Mouse (Mus musculus): ENCODE measurements at regions not wholly inside any gene's neighbourhood (a gene's known extent, or its start where the extent isn't known, plus 50 kb on each side); places are given as distances from the start of the nearest gene placed in this dataset.

DNA sequence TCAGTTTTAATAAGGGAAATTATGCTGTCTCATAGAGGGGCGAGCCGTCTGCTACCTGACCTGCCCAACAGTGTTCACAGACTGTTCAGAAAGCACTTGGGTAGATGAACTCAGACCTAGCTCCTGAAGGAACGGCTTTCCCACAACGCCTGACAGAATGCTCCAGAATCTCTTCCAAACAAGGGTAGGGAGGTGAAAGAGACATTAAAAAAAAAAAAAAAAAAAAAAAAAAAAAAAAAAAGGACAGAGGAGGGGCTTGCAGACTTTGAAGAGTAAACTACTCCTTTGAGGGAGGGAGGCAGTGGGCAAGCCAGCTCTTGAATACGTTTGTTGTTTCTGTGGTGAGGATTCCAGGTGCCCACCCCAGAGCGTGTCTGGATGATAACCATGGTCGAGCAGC, 81.6 kb downstream of the Cpn2 start:
- WGBS, result 52% methylated on average over 7 of the region's 7 CpGs
- no peak overlapping the region for H3K4me2 ChIP-seq (replicated peaks; ENCODE audit: low read depth, low read length)
- DNase-seq (ENCODE audit: low spot score) (no peak), ATAC-seq (ENCODE audit: low FRiP score) (no peak)
- no peaks in the 10 kb centered on the region for H3K36me3 ChIP-seq (ENCODE audit: control insufficient read depth, insufficient read depth, low read length)
- no peak overlapping the region for H3K4me3 ChIP-seq (ENCODE audit: low read depth, low read length)
- no peak overlapping the region for H3K27ac ChIP-seq (ENCODE audit: low read depth, low read length)
- no peaks in the 10 kb centered on the region for H3K9me3 ChIP-seq (ENCODE audit: control insufficient read depth, low read length)
- H3K27me3 ChIP-seq (ENCODE audit: control insufficient read depth, insufficient read depth, low read length), result peaks cover 55% of the 10 kb centered on the region
- no peak overlapping the region for H3K9ac ChIP-seq (ENCODE audit: low read depth, low read length)
- peaks cover 4% of the 10 kb centered on the region; the same call in 1 of the 2 replicates for H3K4me1 ChIP-seq (replicated peaks; ENCODE audit: control insufficient read depth, insufficient read depth, low read length)

DNA sequence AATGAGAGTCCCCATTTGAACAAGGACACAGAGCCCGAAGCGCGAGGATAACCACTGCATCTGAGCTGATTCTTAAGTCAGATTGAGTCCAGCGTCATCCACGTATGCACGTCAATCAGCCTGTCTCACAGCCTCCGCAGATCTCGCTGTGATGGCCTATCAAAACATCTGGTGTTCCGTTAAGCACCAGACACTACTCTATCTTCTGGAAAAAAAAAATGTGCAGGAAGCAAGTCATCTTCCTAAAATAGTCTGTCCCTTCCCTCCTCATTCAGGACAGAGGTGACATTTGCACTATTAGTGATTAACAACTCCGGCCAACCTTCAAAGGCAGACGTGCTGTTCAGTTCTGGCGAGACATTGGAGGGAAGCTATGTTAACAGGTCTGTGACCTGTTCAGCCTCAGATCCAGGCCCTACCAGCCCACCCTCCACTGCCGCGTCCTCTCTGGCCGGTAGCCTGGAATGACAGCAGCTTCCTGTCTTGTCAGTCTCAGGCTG, 81.0 kb downstream of the Cpn2 start:
- Histone ChIP-seq H3K9me3 (ENCODE audit: control insufficient read depth, low read length) (no peaks in the 10 kb centered on the region), H3K4me1 (replicated peaks; ENCODE audit: control insufficient read depth, insufficient read depth, low read length) (peaks cover 4% of the 10 kb centered on the region; the same call in 1 of the 2 replicates), H3K4me2 (replicated peaks; ENCODE audit: low read depth, low read length) (no peak overlapping the region), H3K27ac (ENCODE audit: low read depth, low read length) (no peak overlapping the region), H3K36me3 (ENCODE audit: control insufficient read depth, insufficient read depth, low read length) (no peaks in the 10 kb centered on the region), H3K27me3 (ENCODE audit: control insufficient read depth, insufficient read depth, low read length) (peaks cover 58% of the 10 kb centered on the region), H3K9ac (ENCODE audit: low read depth, low read length) (no peak overlapping the region), H3K4me3 (ENCODE audit: low read depth, low read length) (no peak overlapping the region)
- DNase-seq (ENCODE audit: low spot score), result no peak
- ATAC-seq (ENCODE audit: low FRiP score), result no peak
- WGBS, result 57% methylated on average over 15 of the region's 15 CpGs

DNA sequence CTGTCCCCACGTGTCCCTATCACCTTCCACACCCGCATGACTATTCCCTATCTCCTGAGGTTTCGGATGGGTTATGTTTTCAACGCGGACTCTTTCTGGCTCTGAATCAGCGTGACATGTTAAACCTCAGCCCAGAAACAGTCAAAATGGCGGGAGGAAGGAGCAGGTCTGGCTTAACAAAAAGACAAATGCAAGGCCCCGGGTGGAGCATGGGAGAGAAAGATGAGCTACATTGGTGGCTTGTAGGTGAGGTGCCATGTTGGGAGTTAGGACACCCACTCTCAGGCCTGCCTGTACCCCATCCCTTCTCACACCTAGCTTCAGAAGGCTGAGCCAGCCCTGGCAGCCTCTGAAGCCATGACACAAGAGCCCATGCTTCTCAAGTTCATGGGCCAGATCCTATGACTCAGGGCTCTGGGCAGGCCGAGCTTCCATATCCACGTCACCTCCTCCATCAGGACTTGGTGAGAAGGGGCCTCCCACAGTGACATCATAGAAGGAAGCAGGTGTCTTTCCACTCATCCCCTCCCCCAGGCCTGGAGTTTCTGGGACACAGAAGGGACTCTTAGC, 80.5 kb downstream of the Cpn2 start:
- peaks cover 61% of the 10 kb centered on the region for H3K27me3 ChIP-seq (ENCODE audit: control insufficient read depth, insufficient read depth, low read length)
- 76% methylated on average over 10 of the region's 10 CpGs for WGBS
- H3K4me1 ChIP-seq (replicated peaks; ENCODE audit: control insufficient read depth, insufficient read depth, low read length), result peaks cover 4% of the 10 kb centered on the region; the same call in 1 of the 2 replicates

DNA sequence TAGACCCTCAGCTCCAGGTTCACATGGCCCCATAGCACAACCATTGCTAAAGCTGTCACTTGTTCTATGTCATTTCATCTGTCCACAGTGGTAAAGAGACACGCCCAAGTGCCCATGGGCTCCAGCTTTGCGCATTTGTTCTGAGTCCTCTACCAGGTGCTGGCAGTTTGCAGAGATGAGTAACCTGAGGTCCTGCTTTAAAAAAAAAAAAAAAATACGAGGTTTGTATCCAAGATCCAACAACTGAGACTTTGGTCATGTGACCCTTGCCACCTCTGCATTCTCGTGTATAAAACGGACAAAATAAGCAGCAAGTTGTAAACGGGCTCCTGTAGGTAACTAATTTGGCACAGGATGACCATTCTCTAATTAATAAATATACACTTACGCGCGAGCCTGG, 79.9 kb downstream of the Cpn2 start:
- Histone ChIP-seq H3K27me3 (ENCODE audit: control insufficient read depth, insufficient read depth, low read length) (peaks cover 62% of the 10 kb centered on the region), H3K9ac (ENCODE audit: low read depth, low read length) (peak overlapping the region; percentile 54; the same call in 1 of the 2 replicates), H3K4me2 (replicated peaks; ENCODE audit: low read depth, low read length) (peak overlapping the region; percentile 79), H3K27ac (ENCODE audit: low read depth, low read length) (no peak overlapping the region), H3K9me3 (ENCODE audit: control insufficient read depth, low read length) (no peaks in the 10 kb centered on the region), H3K4me3 (ENCODE audit: low read depth, low read length) (no peak overlapping the region; the same call in 1 of the 2 replicates), H3K4me1 (replicated peaks; ENCODE audit: control insufficient read depth, insufficient read depth, low read length) (peaks cover 4% of the 10 kb centered on the region; the same call in 1 of the 2 replicates), H3K36me3 (ENCODE audit: control insufficient read depth, insufficient read depth, low read length) (no peaks in the 10 kb centered on the region)
- ATAC-seq (ENCODE audit: low FRiP score) (no peak), DNase-seq (ENCODE audit: low spot score) (no peak)
- WGBS, result 50% methylated on average over 9 of the region's 9 CpGs

More for the DNA sequence above, 80.5 kb downstream of the Cpn2 start:
- Histone ChIP-seq H3K9ac (ENCODE audit: low read depth, low read length) (no peak overlapping the region), H3K4me2 (replicated peaks; ENCODE audit: low read depth, low read length) (no peak overlapping the region), H3K4me3 (ENCODE audit: low read depth, low read length) (no peak overlapping the region), H3K27ac (ENCODE audit: low read depth, low read length) (no peak overlapping the region), H3K9me3 (ENCODE audit: control insufficient read depth, low read length) (no peaks in the 10 kb centered on the region), H3K36me3 (ENCODE audit: control insufficient read depth, insufficient read depth, low read length) (no peaks in the 10 kb centered on the region)
- DNase-seq (ENCODE audit: low spot score), result no peak
- 0 out of 2 replicates have a peak, but pooled peaks have one; percentile 7 for ATAC-seq (ENCODE audit: low FRiP score)

DNA sequence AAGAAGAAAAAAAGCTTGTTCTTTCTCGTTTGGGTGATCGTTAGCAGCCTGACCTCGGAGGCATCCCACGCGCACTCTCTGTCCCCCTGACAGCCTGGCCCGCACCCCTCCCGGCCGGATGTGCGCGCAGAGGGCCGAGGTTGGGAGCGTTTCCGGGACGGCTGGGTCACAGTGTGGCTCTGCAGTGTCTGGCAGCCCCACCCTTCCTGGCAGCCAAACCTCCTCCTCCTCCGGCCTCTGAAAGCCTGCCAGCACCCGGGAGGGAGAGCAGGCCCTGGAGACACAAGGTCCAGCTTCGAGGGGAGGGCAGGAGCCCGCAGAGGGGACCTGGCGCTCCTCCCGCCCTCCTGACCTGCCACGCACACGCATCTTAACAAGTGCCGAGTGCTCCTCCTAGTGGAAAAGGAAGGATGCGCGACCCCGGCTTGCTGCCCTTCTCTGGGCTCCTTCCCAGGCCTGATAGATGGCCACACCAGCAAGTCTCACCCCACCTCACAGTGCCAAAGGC, 79.3 kb downstream of the Cpn2 start:
- WGBS, result under 1% methylated on average over 26 of the region's 26 CpGs
- Histone ChIP-seq H3K9ac (ENCODE audit: low read depth, low read length) (peak overlapping the region; percentile 54), H3K9me3 (ENCODE audit: control insufficient read depth, low read length) (no peaks in the 10 kb centered on the region), H3K27me3 (ENCODE audit: control insufficient read depth, insufficient read depth, low read length) (peaks cover 65% of the 10 kb centered on the region), H3K4me2 (replicated peaks; ENCODE audit: low read depth, low read length) (peak overlapping the region; percentile 79), H3K36me3 (ENCODE audit: control insufficient read depth, insufficient read depth, low read length) (no peaks in the 10 kb centered on the region), H3K4me3 (ENCODE audit: low read depth, low read length) (peak overlapping the region; percentile 20), H3K27ac (ENCODE audit: low read depth, low read length) (no peak overlapping the region), H3K4me1 (replicated peaks; ENCODE audit: control insufficient read depth, insufficient read depth, low read length) (peaks cover 4% of the 10 kb centered on the region; the same call in 1 of the 2 replicates)
- peak; percentile 62 for ATAC-seq (ENCODE audit: low FRiP score)
- peak; percentile 88 for DNase-seq (ENCODE audit: low spot score)

DNA sequence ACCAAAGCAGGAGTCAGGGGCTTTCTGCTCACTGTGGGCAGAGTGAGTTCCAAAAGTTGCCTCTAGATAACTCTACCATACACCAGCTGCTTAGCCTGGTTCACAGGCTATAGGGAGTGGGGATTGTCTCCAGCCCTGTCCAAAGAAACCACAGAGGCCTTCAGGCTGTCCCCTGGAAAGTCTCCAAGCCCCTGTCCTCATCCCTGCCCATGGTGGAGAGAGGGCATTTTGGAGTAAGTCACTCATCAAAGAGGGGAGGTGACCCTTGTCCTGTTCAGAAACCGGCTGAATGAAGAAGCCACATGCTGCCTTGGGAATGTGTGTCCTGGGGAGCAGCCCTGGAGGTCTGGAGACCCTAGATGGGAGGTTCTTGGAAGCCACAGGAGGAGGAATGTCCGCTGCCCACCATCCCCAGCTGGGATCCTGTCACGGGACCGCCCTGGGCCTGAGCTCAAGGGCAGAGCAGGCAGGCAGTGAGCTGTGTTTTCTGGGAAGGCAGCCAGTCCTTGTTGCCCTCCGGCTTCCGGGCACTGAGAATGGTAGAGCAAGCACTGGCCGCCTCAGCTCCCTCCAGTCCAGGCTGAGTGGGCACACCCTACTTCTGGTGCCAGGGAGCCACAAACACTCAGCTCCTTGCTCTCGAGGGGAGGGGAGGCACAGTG, 78.4 kb downstream of the Cpn2 start:
- 66% methylated on average over 8 of the region's 8 CpGs for WGBS
- ATAC-seq (ENCODE audit: low FRiP score), result no peak
- Histone ChIP-seq H3K9me3 (ENCODE audit: control insufficient read depth, low read length) (no peaks in the 10 kb centered on the region), H3K9ac (ENCODE audit: low read depth, low read length) (no peak overlapping the region), H3K27ac (ENCODE audit: low read depth, low read length) (no peak overlapping the region), H3K27me3 (ENCODE audit: control insufficient read depth, insufficient read depth, low read length) (peaks cover 63% of the 10 kb centered on the region), H3K4me2 (replicated peaks; ENCODE audit: low read depth, low read length) (no peak overlapping the region), H3K4me1 (replicated peaks; ENCODE audit: control insufficient read depth, insufficient read depth, low read length) (peaks cover 5% of the 10 kb centered on the region; the same call in 1 of the 2 replicates), H3K4me3 (ENCODE audit: low read depth, low read length) (no peak overlapping the region), H3K36me3 (ENCODE audit: control insufficient read depth, insufficient read depth, low read length) (no peaks in the 10 kb centered on the region)
- no peak for DNase-seq (ENCODE audit: low spot score)

DNA sequence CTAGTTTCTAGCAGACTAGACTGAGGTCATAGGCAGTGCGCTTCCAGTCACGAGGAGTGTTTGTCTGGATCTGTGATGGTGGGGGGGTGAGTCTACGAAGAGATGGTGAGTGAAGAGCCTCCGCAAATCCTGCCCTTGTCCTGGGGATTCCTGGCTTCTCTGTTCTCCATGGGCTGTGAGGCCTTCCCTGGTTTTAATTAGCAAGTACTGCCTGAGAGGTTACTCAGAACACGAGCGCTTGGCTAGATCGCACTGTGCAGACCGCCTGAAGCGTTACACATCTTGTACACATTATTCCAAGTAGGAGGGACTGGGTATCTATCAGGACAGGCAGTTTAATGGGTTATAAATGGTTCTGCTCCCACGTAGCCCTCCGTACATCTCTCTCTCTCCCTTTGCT, 76.9 kb downstream of the Cpn2 start:
- ATAC-seq (ENCODE audit: low FRiP score) (no peak), DNase-seq (ENCODE audit: low spot score) (no peak)
- 60% methylated on average over 11 of the region's 11 CpGs for WGBS
- Histone ChIP-seq H3K9me3 (ENCODE audit: control insufficient read depth, low read length) (no peaks in the 10 kb centered on the region), H3K27me3 (ENCODE audit: control insufficient read depth, insufficient read depth, low read length) (peaks cover 49% of the 10 kb centered on the region), H3K36me3 (ENCODE audit: control insufficient read depth, insufficient read depth, low read length) (no peaks in the 10 kb centered on the region), H3K9ac (ENCODE audit: low read depth, low read length) (no peak overlapping the region), H3K4me3 (ENCODE audit: low read depth, low read length) (no peak overlapping the region), H3K4me1 (replicated peaks; ENCODE audit: control insufficient read depth, insufficient read depth, low read length) (peaks cover 2% of the 10 kb centered on the region; the same call in 1 of the 2 replicates), H3K27ac (ENCODE audit: low read depth, low read length) (no peak overlapping the region), H3K4me2 (replicated peaks; ENCODE audit: low read depth, low read length) (no peak overlapping the region)

DNA sequence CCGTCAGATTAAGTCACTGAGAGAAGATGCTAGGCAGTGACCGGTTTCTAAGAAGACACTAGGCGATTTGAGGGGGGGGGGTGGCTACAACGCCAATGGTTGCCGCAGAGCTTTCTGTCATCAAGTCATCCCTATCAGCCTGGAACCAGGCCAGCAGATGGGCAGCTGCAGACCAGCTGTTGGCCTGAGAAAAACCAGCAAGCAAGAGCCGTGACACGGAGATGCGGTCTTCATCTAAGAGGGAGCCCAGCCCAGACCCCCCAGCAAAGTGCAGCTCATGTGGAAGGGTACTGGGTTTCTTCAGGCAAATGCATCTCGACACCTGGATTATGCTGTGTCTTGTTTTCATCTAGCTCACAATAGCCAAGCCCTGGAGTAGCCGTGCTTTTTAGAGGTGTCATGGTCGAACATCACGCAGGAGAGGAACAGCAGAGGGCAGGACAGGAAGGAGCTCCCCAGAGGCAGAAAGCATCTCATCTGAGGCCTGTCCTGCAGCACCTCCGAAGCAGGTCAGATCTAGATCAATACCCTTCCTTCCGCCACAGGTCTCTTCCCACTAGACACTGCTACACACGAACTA, 76.3 kb downstream of the Cpn2 start:
- H3K4me2 ChIP-seq (replicated peaks; ENCODE audit: low read depth, low read length), result no peak overlapping the region
- peaks cover 2% of the 10 kb centered on the region; the same call in 1 of the 2 replicates for H3K4me1 ChIP-seq (replicated peaks; ENCODE audit: control insufficient read depth, insufficient read depth, low read length)
- no peak for ATAC-seq (ENCODE audit: low FRiP score)
- no peak for DNase-seq (ENCODE audit: low spot score)
- H3K27me3 ChIP-seq (ENCODE audit: control insufficient read depth, insufficient read depth, low read length), result peaks cover 43% of the 10 kb centered on the region
- H3K4me3 ChIP-seq (ENCODE audit: low read depth, low read length), result no peak overlapping the region
- H3K36me3 ChIP-seq (ENCODE audit: control insufficient read depth, insufficient read depth, low read length), result no peaks in the 10 kb centered on the region
- WGBS, result 73% methylated on average over 15 of the region's 15 CpGs
- H3K27ac ChIP-seq (ENCODE audit: low read depth, low read length), result no peak overlapping the region
- H3K9ac ChIP-seq (ENCODE audit: low read depth, low read length), result no peak overlapping the region
- no peaks in the 10 kb centered on the region for H3K9me3 ChIP-seq (ENCODE audit: control insufficient read depth, low read length)

Data from hindbrain, embryonic 11.5 days (tissue).